Mouse (Mus musculus): ENCODE measurements around the gene Tcf23.

DNA sequence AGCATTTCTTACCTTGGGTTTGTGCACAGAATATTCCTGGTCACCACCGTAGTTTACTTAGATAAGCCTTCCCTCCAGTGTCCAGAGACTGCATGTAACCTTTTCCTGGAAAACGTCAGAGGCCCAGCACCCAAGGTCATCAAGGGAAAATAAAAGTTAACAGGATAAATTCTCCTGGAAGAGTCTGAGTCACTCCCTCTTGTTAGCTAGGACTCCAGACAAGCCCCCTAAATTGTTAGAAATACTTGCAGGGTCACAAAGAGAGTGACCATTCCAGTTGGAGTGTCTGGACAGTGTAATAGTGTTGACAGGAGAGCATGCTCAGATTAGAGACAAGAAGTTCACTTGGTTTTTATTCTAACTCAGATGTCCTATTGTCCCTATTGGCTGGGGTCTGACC lies 47.5 kb downstream of the Tcf23 start:
- no peak for TF ChIP-seq CTCF (IDR thresholded peaks at IDR 0.05; ENCODE audit: insufficient read depth, low read depth, low read length)
- TF ChIP-seq POLR2A (IDR thresholded peaks at IDR 0.05; ENCODE audit: insufficient read depth, low read depth, low read length): no peak

All from olfactory bulb, adult 2 months (tissue).